Mouse (Mus musculus) G1E (cell line): ENCODE measurements around the gene Ppp2r5a. TPM values are rescaled to one million over a fixed set of nuclear protein-coding genes. Genes with fewer than 3 reads are reported as not detected.

Experiments
- ATAC-seq: 2 replicates; pipeline ENCODE4 v1.8.0; 2016; ENCODE audit warnings: mild to moderate bottlenecking; ENCODE audit not compliant: insufficient number of reproducible peaks, poor library complexity, low FRiP score, severe bottlenecking; ENCODE audit errors: extremely low read depth
- DNase-seq: peaks from one replicate; pipeline ENCODE4 v3.0.0; 2012; ENCODE audit warnings: low spot score
- H3K27me3 ChIP-seq: 2 replicates; pipeline ENCODE4 v1.6.1; 2012; ENCODE audit warnings: mild to moderate bottlenecking, low read length, inconsistent platforms; ENCODE audit not compliant: insufficient read depth
- H3K36me3 ChIP-seq: replicated peaks from 2 replicates; pipeline ENCODE3; 2012; ENCODE audit warnings: mild to moderate bottlenecking, inconsistent platforms
- H3K4me1 ChIP-seq: 2 replicates; pipeline ENCODE4 v1.6.1; 2012; ENCODE audit warnings: low read depth, low read length, inconsistent platforms, mixed read lengths; ENCODE audit not compliant: insufficient read depth
- H3K4me3 ChIP-seq: 2 replicates; pipeline ENCODE4 v1.5.1; 2012; ENCODE audit warnings: low read depth, mild to moderate bottlenecking, inconsistent platforms, low read length, moderate library complexity, mixed read lengths
- H3K9me3 ChIP-seq: replicated peaks from 2 replicates; pipeline ENCODE4 v1.6.1; 2012; ENCODE audit warnings: inconsistent platforms
- CTCF ChIP-seq: IDR thresholded peaks from 2 replicates; pipeline ENCODE4 v1.5.1; 2012; ENCODE audit warnings: low read depth, low read length, inconsistent platforms, mixed read lengths
- GATA1 ChIP-seq: IDR thresholded peaks from 2 replicates; pipeline ENCODE4 v1.6.1; 2012; ENCODE audit warnings: borderline replicate concordance, low read length, inconsistent platforms, mixed read lengths
- GATA2 ChIP-seq: IDR thresholded peaks from 2 replicates; pipeline ENCODE4 v1.6.1; 2012; ENCODE audit warnings: low read depth, low read length, inconsistent platforms, borderline replicate concordance
- POLR2AphosphoS5 ChIP-seq: IDR thresholded peaks from 2 replicates; pipeline ENCODE4 v1.6.1; 2012; ENCODE audit warnings: low read depth, low read length, inconsistent platforms; ENCODE audit not compliant: insufficient replicate concordance
- TAL1 ChIP-seq: conservative IDR thresholded peaks from 2 replicates; pipeline ENCODE4 v1.6.1; 2012; ENCODE audit warnings: low read depth, low read length, inconsistent platforms, mixed read lengths
- polyA plus RNA-seq: library from polyadenylated mRNA; stranded (reverse); fragments of >175 nt; gene quantifications from 2 replicates; pipeline ENCODE4 v1.2.3, GENCODE M21; 2012
- total RNA-seq, 2 experiments: library from RNA; stranded (forward) in 1 of 2; stranded (reverse) in 1 of 2; fragments of 200-1000 nt in 1 of 2; fragments of >200 nt in 1 of 2; fragmentation: Nextera tagmentation in 1 of 2; gene quantifications; 2 replicates each; pipeline ENCODE4 v1.2.3; 2014 to 2017

Gene Ppp2r5a
- total and polyA plus RNA-seq, 3 experiments, result 45.1 to 133 (median 133) TPM

GRCm38 (mm10) chr1:191304216-191304615 is 98.9 kb downstream of the Ppp2r5a start:
- no peaks in the 10 kb centered on the region for H3K9me3 ChIP-seq
- TF ChIP-seq TAL1, result no peak
- TF ChIP-seq GATA1, result no peak
- no peak for ATAC-seq
- no peak for DNase-seq
- H3K36me3 ChIP-seq, result peaks cover 20% of the 10 kb centered on the region
- H3K4me3 ChIP-seq, result no peak overlapping the region
- H3K27me3 ChIP-seq, result peaks cover 16% of the 10 kb centered on the region
- 0 out of 2 replicates have a peak, but pooled peaks cover 2% of the 10 kb centered on the region for H3K4me1 ChIP-seq

- Histone ChIP-seq H3K9me3 (no peaks in the 10 kb centered on the region), H3K36me3 (peaks cover 18% of the 10 kb centered on the region), H3K27me3 (peaks cover 20% of the 10 kb centered on the region), H3K4me1 (0 out of 2 replicates have a peak, but pooled peaks cover 2% of the 10 kb centered on the region), H3K4me3 (no peak overlapping the region)
- DNase-seq (no peak), ATAC-seq (no peak)
- TF ChIP-seq CTCF (no peak), TAL1 (no peak), POLR2AphosphoS5 (no peak), GATA1 (no peak), GATA2 (no peak)
Measured at GRCm38 (mm10) chr1:191303736-191304135, 99.3 kb downstream of the Ppp2r5a start.

Other genes with a start within 250 kb of the Ppp2r5a start
- not detected in 2 replicates for gene Fam71a, start 238.5 kb downstream of the Ppp2r5a start, total RNA-seq (2014; fragmentation: Nextera tagmentation)
- 0.05 and 0.12 TPM in 2 replicates for gene Fam71a, start 238.5 kb downstream of the Ppp2r5a start, total RNA-seq (2017)
- gene Fam71a, start 238.5 kb downstream of the Ppp2r5a start, polyA plus RNA-seq, result not detected in 2 replicates
- not detected in 2 replicates for gene Atf3, start 185.2 kb downstream of the Ppp2r5a start, total RNA-seq (2014; fragmentation: Nextera tagmentation)
- 0.16 TPM in 1 of 2 replicates, not detected in the other for gene Atf3, start 185.2 kb downstream of the Ppp2r5a start, total RNA-seq (2017)
- not detected in 2 replicates for gene Atf3, start 185.2 kb downstream of the Ppp2r5a start, polyA plus RNA-seq
- gene Nenf, start 85.1 kb downstream of the Ppp2r5a start, total RNA-seq (2014; fragmentation: Nextera tagmentation), result 50.9 and 65.1 TPM in 2 replicates
- gene Nenf, start 85.1 kb downstream of the Ppp2r5a start, total RNA-seq (2017), result 24.7 and 34.0 TPM in 2 replicates
- gene Nenf, start 85.1 kb downstream of the Ppp2r5a start, polyA plus RNA-seq, result 52.0 and 60.8 TPM in 2 replicates
- 18.8 and 22.6 TPM in 2 replicates for gene Tmem206, start 77.4 kb downstream of the Ppp2r5a start, total RNA-seq (2014; fragmentation: Nextera tagmentation)
- gene Tmem206, start 77.4 kb downstream of the Ppp2r5a start, total RNA-seq (2017), result 8.0 and 9.2 TPM in 2 replicates
- 3.4 and 3.7 TPM in 2 replicates for gene Tmem206, start 77.4 kb downstream of the Ppp2r5a start, polyA plus RNA-seq
- gene Dtl, start 172.3 kb upstream of the Ppp2r5a start, total RNA-seq (2014; fragmentation: Nextera tagmentation), result 138 and 139 TPM in 2 replicates
- gene Dtl, start 172.3 kb upstream of the Ppp2r5a start, total RNA-seq (2017), result 58.0 and 65.2 TPM in 2 replicates
- gene Dtl, start 172.3 kb upstream of the Ppp2r5a start, polyA plus RNA-seq, result 15.8 and 19.7 TPM in 2 replicates
- 25.9 and 28.0 TPM in 2 replicates for gene Ints7, start 172.4 kb upstream of the Ppp2r5a start, total RNA-seq (2014; fragmentation: Nextera tagmentation)
- gene Ints7, start 172.4 kb upstream of the Ppp2r5a start, total RNA-seq (2017), result 39.7 and 47.1 TPM in 2 replicates
- 11.8 and 20.7 TPM in 2 replicates for gene Ints7, start 172.4 kb upstream of the Ppp2r5a start, polyA plus RNA-seq